Mouse (Mus musculus): ENCODE measurements around the gene Ptpdc1. TPM values are rescaled to one million over a fixed set of nuclear protein-coding genes. Genes with fewer than 3 reads are reported as not detected.

Gene Ptpdc1
- total and polyA plus RNA-seq, 3 experiments: not detected

DNA sequence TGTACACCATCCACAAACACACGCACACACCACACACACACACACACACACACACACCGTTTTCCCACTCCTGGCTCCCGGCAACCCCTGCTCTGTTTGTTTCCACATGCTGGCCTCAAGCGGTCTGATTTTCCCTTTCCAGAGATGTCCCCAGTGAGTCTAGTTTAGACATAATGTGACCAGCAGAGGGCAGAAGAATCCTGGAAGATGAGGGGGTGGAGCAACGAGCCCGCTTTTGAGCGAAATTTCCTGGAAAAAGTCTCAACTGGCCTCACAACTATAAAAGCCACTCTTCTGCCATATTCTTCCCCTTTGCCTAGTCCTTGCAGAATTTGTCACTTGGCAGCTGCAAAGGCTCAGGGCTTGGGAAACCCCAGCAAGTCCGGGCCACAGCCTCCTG is 30.2 kb upstream of the Ptpdc1 start:
- dilution Hi-C loops (cut with MboI; ENCODE audit: extremely low pct_ligation_motif_present, extremely low pct_unique_long_range_greater_than_20kb, low sequenced_read_pairs) (no loop called here), in situ Hi-C loops (cut with MboI; ENCODE audit: low pct_ligation_motif_present, low pct_unique_long_range_greater_than_20kb, low sequenced_read_pairs) (loop anchor here (10.0 to 25.0 kb wide), 3 partner anchors 339 to 532 kb away; partner anchors contain the start of gene Ninj1)
- Histone ChIP-seq H3K27me3 (replicated peaks) (peaks cover 63% of the 10 kb centered on the region), H3K9ac (ENCODE audit: insufficient read depth, low read depth) (no peak overlapping the region), H3K27ac (ENCODE audit: insufficient read depth, low read depth) (no peak overlapping the region), H3K4me1 (ENCODE audit: control insufficient read depth in 1 of 2, insufficient read depth in 2 of 2) (peaks cover 0 to 4% of the 10 kb centered on the region in 2 experiments; a peak in 2 of 4 replicates), H3K79me2 (replicated peaks; ENCODE audit: control insufficient read depth, extremely low read depth, insufficient read depth, poor library complexity, severe bottlenecking) (no peaks in the 10 kb centered on the region), H3K4me3 (replicated peaks in 1 of 3; ENCODE audit: low read depth in 2 of 3, low read length in 2 of 3, poor library complexity in 1 of 3) (no peak overlapping the region), H3K9me3 (replicated peaks; ENCODE audit: low read length) (no peaks in the 10 kb centered on the region), H3K36me3 (replicated peaks in 1 of 2; ENCODE audit: control insufficient read depth in 1 of 2, insufficient read depth in 1 of 2, low read length in 1 of 2) (no peaks in the 10 kb centered on the region), H3K4me2 (ENCODE audit: insufficient read depth, low read depth, poor library complexity, severe bottlenecking) (no peak overlapping the region)
- DNase-seq (ENCODE audit: extremely low read depth): peak; percentile 57
- 0 out of 2 replicates have a peak, but pooled peaks have one; percentile 7 for TF ChIP-seq ZC3H11A (IDR thresholded peaks at IDR 0.05; ENCODE audit: low read depth, low read length)
- no peak for TF ChIP-seq MAFK (IDR thresholded peaks at IDR 0.05; ENCODE audit: insufficient replicate concordance, low read length)
- no peak for TF ChIP-seq SIN3A (IDR thresholded peaks at IDR 0.05; ENCODE audit: low read length)
- TF ChIP-seq PAX5 (IDR thresholded peaks at IDR 0.05; ENCODE audit: low read length): no peak
- TF ChIP-seq RAD21 (IDR thresholded peaks at IDR 0.05; ENCODE audit: low read depth, low read length): peak; percentile 69
- no peak for TF ChIP-seq TBP (conservative IDR thresholded peaks at IDR 0.05; ENCODE audit: low read depth, low read length)
- TF ChIP-seq HCFC1 (IDR thresholded peaks at IDR 0.05; ENCODE audit: low read depth, low read length): no peak
- peak; percentile 19 to 84; a peak in 3 of 4 replicates for TF ChIP-seq CTCF (conservative IDR thresholded peaks at IDR 0.05 in 1 of 2, IDR thresholded peaks at IDR 0.05 in 1 of 2; ENCODE audit: low read depth in 2 of 2, low read length in 2 of 2)
- TF ChIP-seq ZNF384 (IDR thresholded peaks at IDR 0.05; ENCODE audit: low read depth, low read length): no peak
- TF ChIP-seq SMC3 (IDR thresholded peaks at IDR 0.05; ENCODE audit: low read depth, low read length): peak; percentile 77

DNA sequence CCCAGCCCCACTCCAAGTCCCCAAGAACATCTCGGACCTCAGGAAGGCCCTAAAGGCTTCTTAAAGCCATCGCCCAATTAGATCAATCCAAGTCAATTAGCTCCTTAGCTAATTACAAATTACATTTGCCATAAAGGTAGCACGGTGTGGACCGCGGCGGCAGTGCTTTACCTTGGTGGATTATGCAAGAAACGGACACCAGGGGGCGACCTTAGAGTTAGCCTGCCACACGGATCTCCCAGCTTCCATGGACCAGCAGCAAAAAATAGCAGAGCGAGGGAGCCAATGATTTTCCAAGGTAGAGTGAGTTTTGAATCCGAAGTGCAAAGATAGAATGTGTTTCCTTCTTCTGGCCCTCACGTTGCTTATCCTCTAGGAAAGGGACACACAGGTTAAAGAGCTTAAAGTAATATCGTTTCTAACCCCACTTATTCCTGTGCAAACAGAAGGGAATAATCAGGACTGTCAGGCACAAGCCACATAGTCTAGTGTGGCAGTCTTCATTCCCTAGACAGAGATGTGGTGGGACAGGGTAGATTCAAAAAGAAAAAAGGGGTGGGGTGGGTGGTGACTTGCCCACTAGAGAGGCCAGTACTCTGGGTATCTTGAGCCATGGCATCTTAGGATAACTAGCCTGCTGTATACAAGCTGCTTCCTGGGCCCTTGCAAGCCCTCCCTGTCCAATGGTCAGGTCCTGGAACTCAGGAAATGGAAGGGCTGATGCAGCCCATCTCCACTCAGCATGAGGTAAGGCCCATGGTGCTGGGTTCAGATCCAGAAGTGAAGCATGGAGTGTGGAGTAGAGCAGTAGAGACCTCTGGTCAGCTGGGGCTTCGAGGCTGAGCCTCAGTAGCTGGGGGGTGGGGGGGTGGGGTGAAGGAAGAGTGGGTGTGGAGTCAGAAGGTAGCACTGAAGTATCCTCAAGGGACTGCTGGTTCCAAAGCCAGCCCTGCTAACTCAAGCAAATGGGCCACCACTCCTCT is 28.6 kb upstream of the Ptpdc1 start:
- Histone ChIP-seq H3K4me3 (replicated peaks in 1 of 3; ENCODE audit: low read depth in 2 of 3, low read length in 2 of 3, poor library complexity in 1 of 3) (no peak overlapping the region), H3K9me3 (replicated peaks; ENCODE audit: low read length) (no peaks in the 10 kb centered on the region), H3K27ac (ENCODE audit: insufficient read depth, low read depth) (no peak overlapping the region), H3K9ac (ENCODE audit: insufficient read depth, low read depth) (no peak overlapping the region), H3K4me2 (ENCODE audit: insufficient read depth, low read depth, poor library complexity, severe bottlenecking) (no peak overlapping the region), H3K4me1 (ENCODE audit: control insufficient read depth in 1 of 2, insufficient read depth in 2 of 2) (peaks cover 0 to 4% of the 10 kb centered on the region in 2 experiments; a peak in 2 of 4 replicates), H3K79me2 (replicated peaks; ENCODE audit: control insufficient read depth, extremely low read depth, insufficient read depth, poor library complexity, severe bottlenecking) (no peaks in the 10 kb centered on the region), H3K27me3 (replicated peaks) (peaks cover 48% of the 10 kb centered on the region), H3K36me3 (replicated peaks in 1 of 2; ENCODE audit: control insufficient read depth in 1 of 2, insufficient read depth in 1 of 2, low read length in 1 of 2) (no peaks in the 10 kb centered on the region)
- in situ Hi-C loops (cut with MboI; ENCODE audit: low pct_ligation_motif_present, low pct_unique_long_range_greater_than_20kb, low sequenced_read_pairs) (loop anchor here (5.0 to 25.0 kb wide), 4 partner anchors 143 to 533 kb away; partner anchors contain the start of gene Ninj1), dilution Hi-C loops (cut with MboI; ENCODE audit: extremely low pct_ligation_motif_present, extremely low pct_unique_long_range_greater_than_20kb, low sequenced_read_pairs) (no loop called here)
- DNase-seq (ENCODE audit: extremely low read depth): peak; percentile 48
- no peak for TF ChIP-seq USF1 (IDR thresholded peaks at IDR 0.05; ENCODE audit: low read depth, low read length)
- TF ChIP-seq MEF2A (IDR thresholded peaks at IDR 0.05; ENCODE audit: borderline replicate concordance, low read depth, low read length): no peak
- no peak for TF ChIP-seq E2F4 (IDR thresholded peaks at IDR 0.05; ENCODE audit: insufficient replicate concordance, low read depth, low read length)
- no peak for TF ChIP-seq MAZ (IDR thresholded peaks at IDR 0.05; ENCODE audit: low read depth, low read length)
- TF ChIP-seq ETS1 (conservative IDR thresholded peaks at IDR 0.05; ENCODE audit: low read depth, low read length): no peak
- TF ChIP-seq POLR2AphosphoS2 (IDR thresholded peaks at IDR 0.05; ENCODE audit: low read depth, low read length): no peak
- TF ChIP-seq POLR2A (IDR thresholded peaks at IDR 0.05; ENCODE audit: low read depth, low read length): no peak
- TF ChIP-seq ELF1 (IDR thresholded peaks at IDR 0.05; ENCODE audit: low read depth, low read length): no peak
- TF ChIP-seq RAD21 (IDR thresholded peaks at IDR 0.05; ENCODE audit: low read depth, low read length): peak; percentile 47
- no peak for TF ChIP-seq MYC (IDR thresholded peaks at IDR 0.05; ENCODE audit: low read depth, low read length)
- TF ChIP-seq CHD1 (IDR thresholded peaks at IDR 0.05; ENCODE audit: low read depth, low read length): no peak
- no peak for TF ChIP-seq HCFC1 (IDR thresholded peaks at IDR 0.05; ENCODE audit: low read depth, low read length)
- no peak for TF ChIP-seq MAFK (IDR thresholded peaks at IDR 0.05; ENCODE audit: insufficient replicate concordance, low read length)
- no peak for TF ChIP-seq ZMIZ1 (IDR thresholded peaks at IDR 0.05; ENCODE audit: low read depth, low read length)
- TF ChIP-seq MAX (IDR thresholded peaks at IDR 0.05; ENCODE audit: low read length): no peak
- no peak for TF ChIP-seq SIN3A (IDR thresholded peaks at IDR 0.05; ENCODE audit: low read length)
- TF ChIP-seq SMC3 (IDR thresholded peaks at IDR 0.05; ENCODE audit: low read depth, low read length): peak; percentile 69
- no peak for TF ChIP-seq EP300 (IDR thresholded peaks at IDR 0.05; ENCODE audit: low read length)
- no peak for TF ChIP-seq UBTF (IDR thresholded peaks at IDR 0.05; ENCODE audit: low read depth, low read length)
- peak; percentile 59 to 74; a peak in 3 of 4 replicates for TF ChIP-seq CTCF (conservative IDR thresholded peaks at IDR 0.05 in 1 of 2, IDR thresholded peaks at IDR 0.05 in 1 of 2; ENCODE audit: low read depth in 2 of 2, low read length in 2 of 2)
